Mouse (Mus musculus): ENCODE data around the gene Ccdc194.

DNA sequence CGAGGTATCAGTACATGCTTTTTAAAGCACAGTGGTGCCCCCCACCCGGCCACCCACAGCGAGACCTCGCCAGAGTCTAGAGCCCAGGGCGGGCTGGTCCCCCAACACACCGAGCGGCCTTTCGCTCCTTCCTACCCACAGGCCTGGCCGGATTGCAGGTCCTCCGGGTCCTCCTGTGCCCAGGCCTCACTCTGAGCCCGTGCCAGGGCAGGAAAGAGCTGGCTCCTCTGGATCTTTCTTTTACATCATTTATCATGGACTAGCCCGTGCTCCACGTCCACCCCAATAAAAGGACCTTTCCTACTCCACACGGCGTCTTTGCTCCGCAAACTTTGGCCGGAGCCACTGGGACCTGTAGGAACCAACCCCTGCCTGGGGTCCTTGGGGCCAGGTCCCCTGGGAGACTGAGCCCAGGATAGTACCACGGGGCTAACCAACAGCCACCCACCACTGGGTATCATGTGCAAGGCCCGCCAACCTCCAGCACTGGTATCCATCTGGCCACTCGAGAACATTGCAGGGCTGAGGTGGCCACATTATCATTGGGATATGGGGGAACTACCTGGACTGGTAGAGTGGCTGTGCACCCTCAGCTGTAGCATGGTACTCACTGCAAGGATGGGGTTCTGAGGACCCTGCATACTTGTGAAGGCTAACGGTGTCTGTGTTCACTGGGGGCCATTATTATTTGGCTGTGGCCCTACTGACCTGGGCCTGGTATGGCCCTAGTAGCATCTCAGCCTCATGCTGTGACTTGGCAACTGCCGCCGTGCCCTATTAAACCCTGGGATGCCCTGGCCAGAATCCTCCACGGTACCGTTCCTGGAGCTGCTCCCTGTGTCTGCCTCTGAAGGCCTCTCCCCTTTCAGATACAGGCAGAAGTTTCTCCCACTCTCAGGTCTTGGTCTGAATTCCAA is 50.5 kb downstream of the Ccdc194 start:
- no peak for TF ChIP-seq CTCF (IDR thresholded peaks at IDR 0.05)
- TF ChIP-seq POLR2A (IDR thresholded peaks at IDR 0.05; ENCODE audit: insufficient read depth, low read depth, low read length): no peak
- no peak for TF ChIP-seq EP300 (IDR thresholded peaks at IDR 0.05; ENCODE audit: insufficient read depth, low read depth, low read length)

Data from heart, adult 2 months (tissue).